Mouse (Mus musculus) myocyte (in vitro differentiated cells): Measurements from ENCODE around the gene Med13.

Experiments
- MAX ChIP-seq: IDR thresholded peaks from one replicate; pipeline ENCODE4 v1.6.1; 2011; ENCODE audit warnings: low read depth, mild to moderate bottlenecking, control low read depth
- MYOD1 ChIP-seq, 3 experiments: IDR thresholded peaks; one replicate each; pipeline ENCODE4 v1.6.1; 2011; ENCODE audit warnings: control low read depth in 2 of 3, low read depth in 2 of 3, mild to moderate bottlenecking in 2 of 3, moderate library complexity in 1 of 3; ENCODE audit not compliant: insufficient read length in 2 of 3, control insufficient read depth in 1 of 3
- POLR2A ChIP-seq: IDR thresholded peaks from one replicate; pipeline ENCODE4 v1.6.1; 2011; ENCODE audit warnings: low read depth, mild to moderate bottlenecking, control low read depth, moderate library complexity; ENCODE audit not compliant: insufficient read length
- POLR2AphosphoS2 ChIP-seq: IDR thresholded peaks from one replicate; pipeline ENCODE4 v1.6.1; 2011; ENCODE audit warnings: low read depth, control low read depth; ENCODE audit not compliant: insufficient read length
- REST ChIP-seq: IDR thresholded peaks from one replicate; pipeline ENCODE4 v1.6.1; 2011; ENCODE audit warnings: mild to moderate bottlenecking, control low read depth, moderate library complexity; ENCODE audit not compliant: insufficient read depth, insufficient read length

- TF ChIP-seq POLR2A, result no peak
- TF ChIP-seq MAX, result no peak
- no peak for TF ChIP-seq REST
- TF ChIP-seq POLR2AphosphoS2, result no peak
- no peak for TF ChIP-seq MYOD1 (IDR thresholded peaks at IDR 0.05; ENCODE audit: control insufficient read depth in 1 of 3, insufficient read length in 2 of 3, low read depth in 2 of 3)
Measured at GRCm38 (mm10) chr11:86384141-86384540, 26.7 kb upstream of the Med13 start.
